Mouse (Mus musculus): Measurements from ENCODE around the gene Igdcc4. TPM values are rescaled to one million over a fixed set of nuclear protein-coding genes. Genes with fewer than 3 reads are reported as not detected.
A peak's percentile ranks its signal among the peaks of the same experiment; 100 is the strongest.

The Igdcc4 gene
- polyA plus RNA-seq, 1 experiment from 2014 or later: 15.2 TPM

DNA sequence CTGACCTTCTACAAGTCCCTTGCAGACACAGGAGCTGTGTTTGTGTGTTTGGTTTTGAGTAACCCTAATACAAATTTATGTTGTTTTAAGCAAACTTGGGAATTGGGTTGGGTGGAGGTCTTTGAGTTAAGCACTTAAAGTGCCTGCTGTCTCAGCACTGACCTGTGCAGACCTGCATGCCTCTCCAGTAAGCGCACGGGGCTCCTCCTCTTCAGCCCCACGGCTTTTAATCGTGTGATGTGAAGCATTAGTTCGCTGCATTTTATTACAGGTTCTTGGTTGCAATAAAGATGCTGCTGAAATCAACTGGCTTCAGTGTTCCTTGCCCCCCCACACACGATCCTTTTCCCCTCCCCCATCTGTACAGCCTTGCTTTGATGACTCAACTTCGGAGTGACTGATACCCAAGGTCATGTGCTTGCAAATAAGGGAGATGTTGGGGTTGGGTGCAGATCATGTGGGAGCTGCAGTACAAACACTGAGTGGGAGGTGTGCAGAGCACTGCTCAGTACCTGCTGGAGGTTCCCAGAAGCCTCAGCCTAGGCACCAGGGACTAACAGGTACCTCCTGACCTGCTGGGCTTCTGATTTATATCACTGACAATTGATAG is 17.0 kb upstream of the Igdcc4 start:
- Histone ChIP-seq H3K4me1 (replicated peaks; ENCODE audit: control insufficient read depth, insufficient read depth, low read length) (no peaks in the 10 kb centered on the region), H3K27ac (ENCODE audit: low read length) (no peak overlapping the region), H3K4me2 (ENCODE audit: low read length) (no peak overlapping the region), H3K9me3 (ENCODE audit: control insufficient read depth, low read length) (no peaks in the 10 kb centered on the region), H3K4me3 (replicated peaks; ENCODE audit: low read length) (no peak overlapping the region), H3K9ac (replicated peaks; ENCODE audit: low read depth, low read length) (no peak overlapping the region), H3K27me3 (replicated peaks; ENCODE audit: control insufficient read depth, insufficient read depth, low read length) (no peaks in the 10 kb centered on the region), H3K36me3 (ENCODE audit: control insufficient read depth, insufficient read depth) (peaks cover 15% of the 10 kb centered on the region; the same call in 1 of the 2 replicates)
- no peak for ATAC-seq
- WGBS: 91% methylated on average over 7 of the region's 7 CpGs

DNA sequence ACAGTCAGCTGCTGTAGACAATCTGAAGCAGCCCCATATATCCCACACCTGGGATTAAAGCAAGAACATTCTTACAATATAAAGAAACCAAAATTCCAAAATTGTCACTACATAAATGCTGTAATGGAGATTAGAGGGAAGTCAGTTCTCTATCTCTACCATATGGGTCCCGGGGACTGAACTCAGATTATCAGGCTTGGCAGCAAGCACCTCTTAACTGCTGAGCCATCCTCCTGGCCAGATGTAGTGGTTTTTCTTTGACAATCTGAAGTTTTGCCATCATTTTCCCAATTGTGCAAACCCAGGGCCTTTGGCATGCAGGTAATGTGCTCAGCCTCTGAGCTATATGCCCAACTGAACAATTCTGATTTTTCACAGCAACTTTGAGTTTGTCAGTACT is 16.0 kb upstream of the Igdcc4 start:
- H3K9ac ChIP-seq (replicated peaks; ENCODE audit: low read depth, low read length): no peak overlapping the region
- 91% methylated on average over 1 of the region's 1 CpGs for WGBS
- H3K36me3 ChIP-seq (ENCODE audit: control insufficient read depth, insufficient read depth): peaks cover 11% of the 10 kb centered on the region; the same call in 1 of the 2 replicates
- H3K27me3 ChIP-seq (replicated peaks; ENCODE audit: control insufficient read depth, insufficient read depth, low read length): no peaks in the 10 kb centered on the region
- no peaks in the 10 kb centered on the region for H3K4me1 ChIP-seq (replicated peaks; ENCODE audit: control insufficient read depth, insufficient read depth, low read length)
- no peak overlapping the region for H3K4me3 ChIP-seq (replicated peaks; ENCODE audit: low read length)
- H3K27ac ChIP-seq (ENCODE audit: low read length): no peak overlapping the region
- H3K4me2 ChIP-seq (ENCODE audit: low read length): no peak overlapping the region
- ATAC-seq: no peak
- no peaks in the 10 kb centered on the region for H3K9me3 ChIP-seq (ENCODE audit: control insufficient read depth, low read length)

DNA sequence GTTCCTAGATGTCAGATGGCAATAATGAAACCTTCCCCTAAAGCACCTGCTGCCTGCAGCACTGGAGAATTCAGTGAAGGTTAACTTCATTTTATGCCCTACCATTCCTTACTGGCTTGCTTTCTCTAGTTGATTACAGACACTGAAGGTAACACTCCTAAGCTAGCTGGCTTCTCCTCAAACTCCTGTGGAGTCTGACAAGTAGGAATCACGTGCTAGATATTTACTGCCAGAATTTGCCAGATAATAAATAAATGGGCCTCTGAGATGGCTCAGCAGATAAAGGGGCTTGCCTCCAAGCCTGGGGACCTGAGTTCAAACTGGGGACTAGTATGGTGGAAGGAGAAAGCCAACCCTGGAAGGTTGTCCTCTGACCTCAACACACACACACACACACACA is 14.5 kb upstream of the Igdcc4 start:
- no peak overlapping the region for H3K9ac ChIP-seq (replicated peaks; ENCODE audit: low read depth, low read length)
- ATAC-seq: no peak
- H3K27me3 ChIP-seq (replicated peaks; ENCODE audit: control insufficient read depth, insufficient read depth, low read length): no peaks in the 10 kb centered on the region
- H3K4me1 ChIP-seq (replicated peaks; ENCODE audit: control insufficient read depth, insufficient read depth, low read length): no peaks in the 10 kb centered on the region
- H3K27ac ChIP-seq (ENCODE audit: low read length): no peak overlapping the region
- H3K4me3 ChIP-seq (replicated peaks; ENCODE audit: low read length): no peak overlapping the region
- H3K9me3 ChIP-seq (ENCODE audit: control insufficient read depth, low read length): no peaks in the 10 kb centered on the region
- peaks cover 4% of the 10 kb centered on the region; the same call in 1 of the 2 replicates for H3K36me3 ChIP-seq (ENCODE audit: control insufficient read depth, insufficient read depth)
- WGBS: 56% methylated on average over 1 of the region's 1 CpGs
- no peak overlapping the region for H3K4me2 ChIP-seq (ENCODE audit: low read length)

DNA sequence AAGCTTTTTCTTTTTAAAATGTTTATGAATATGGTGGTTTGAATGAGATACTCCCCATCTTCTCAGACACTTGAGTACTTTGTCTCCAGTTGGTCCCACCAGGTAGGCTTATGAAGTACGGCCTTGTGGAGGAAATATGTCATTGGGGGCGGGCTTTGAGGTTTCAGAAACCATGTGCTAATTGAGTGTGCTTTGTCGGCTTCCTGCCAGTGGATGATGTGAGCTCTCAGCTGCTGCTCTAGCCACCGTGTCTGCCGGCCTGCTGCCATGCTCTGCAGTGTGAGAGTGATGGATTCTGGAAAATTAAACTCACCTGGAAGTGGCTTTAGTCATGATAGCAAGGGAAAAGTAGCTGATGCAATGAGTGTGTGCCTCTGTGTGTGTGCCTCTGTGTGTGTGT is 13.8 kb upstream of the Igdcc4 start:
- Histone ChIP-seq H3K4me3 (replicated peaks; ENCODE audit: low read length) (no peak overlapping the region), H3K27me3 (replicated peaks; ENCODE audit: control insufficient read depth, insufficient read depth, low read length) (no peaks in the 10 kb centered on the region), H3K4me2 (ENCODE audit: low read length) (no peak overlapping the region), H3K36me3 (ENCODE audit: control insufficient read depth, insufficient read depth) (peaks cover 4% of the 10 kb centered on the region; the same call in 1 of the 2 replicates), H3K9me3 (ENCODE audit: control insufficient read depth, low read length) (no peaks in the 10 kb centered on the region), H3K4me1 (replicated peaks; ENCODE audit: control insufficient read depth, insufficient read depth, low read length) (no peaks in the 10 kb centered on the region), H3K27ac (ENCODE audit: low read length) (no peak overlapping the region), H3K9ac (replicated peaks; ENCODE audit: low read depth, low read length) (no peak overlapping the region)
- no peak for ATAC-seq
- 30% methylated on average over 5 of the region's 5 CpGs for WGBS

DNA sequence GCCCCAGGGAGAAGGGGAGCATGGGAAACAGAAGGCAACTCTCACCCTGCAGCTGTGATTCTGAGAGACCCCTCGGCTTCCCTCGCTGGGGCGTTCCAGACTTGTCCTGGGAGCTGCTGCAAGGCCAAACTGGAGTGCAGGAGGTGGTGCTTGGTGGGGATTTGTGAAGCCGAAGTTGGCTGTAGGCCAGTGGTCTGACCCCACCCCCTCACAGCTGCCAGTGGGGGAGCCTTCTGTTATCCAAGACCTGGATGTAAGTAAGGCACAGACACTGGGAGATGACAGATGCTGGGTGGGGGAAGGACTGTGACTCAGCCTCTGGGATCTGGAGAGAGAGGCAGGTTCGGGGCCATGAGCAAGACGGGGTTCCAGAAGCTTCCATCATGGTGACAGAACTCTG is 7.0 kb upstream of the Igdcc4 start:
- H3K4me3 ChIP-seq (replicated peaks; ENCODE audit: low read length): no peak overlapping the region
- H3K27me3 ChIP-seq (replicated peaks; ENCODE audit: control insufficient read depth, insufficient read depth, low read length): no peaks in the 10 kb centered on the region
- no peak overlapping the region for H3K27ac ChIP-seq (ENCODE audit: low read length)
- H3K4me2 ChIP-seq (ENCODE audit: low read length): no peak overlapping the region
- no peaks in the 10 kb centered on the region for H3K9me3 ChIP-seq (ENCODE audit: control insufficient read depth, low read length)
- H3K4me1 ChIP-seq (replicated peaks; ENCODE audit: control insufficient read depth, insufficient read depth, low read length): no peaks in the 10 kb centered on the region; the same call in 1 of the 2 replicates
- peak; percentile 52 for ATAC-seq
- 25% methylated on average over 6 of the region's 6 CpGs for WGBS
- no peak overlapping the region for H3K9ac ChIP-seq (replicated peaks; ENCODE audit: low read depth, low read length)
- no peaks in the 10 kb centered on the region for H3K36me3 ChIP-seq (ENCODE audit: control insufficient read depth, insufficient read depth)

DNA sequence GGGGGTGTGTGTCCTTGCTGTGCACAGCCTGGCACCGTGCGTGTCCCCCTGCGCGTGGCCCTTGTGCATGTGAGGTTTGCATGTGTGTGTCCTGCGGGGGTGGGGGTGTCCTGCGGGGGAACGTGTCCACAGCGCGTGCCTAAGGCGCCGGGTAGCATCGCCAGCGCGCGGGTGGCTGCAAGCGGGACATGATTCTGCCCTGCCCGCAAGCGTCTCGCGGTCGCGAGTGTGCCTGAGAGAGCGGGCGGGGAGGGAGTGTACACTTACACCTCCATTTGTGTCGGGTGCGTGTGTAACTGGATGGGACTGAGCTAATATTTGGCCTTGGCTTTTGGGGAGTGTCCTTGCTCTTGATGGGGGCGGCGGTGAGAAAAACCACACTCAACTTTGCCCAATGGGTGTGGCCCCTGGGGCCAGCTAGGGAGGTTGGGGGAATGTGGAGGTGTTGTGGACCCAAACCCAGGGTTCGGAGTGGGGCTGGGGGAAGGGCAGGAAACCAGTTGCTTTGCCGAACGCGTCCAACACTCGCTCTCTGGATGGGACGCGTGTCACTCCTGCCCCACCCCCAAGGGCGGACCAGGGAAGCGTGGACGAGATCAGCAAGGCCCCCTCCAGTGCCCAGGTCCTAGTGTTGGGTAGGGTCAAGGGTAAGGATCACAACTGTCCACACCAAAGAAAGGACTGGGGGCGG is 545 bp downstream of the Igdcc4 start:
- peak overlapping the region; percentile 88 for H3K9ac ChIP-seq (replicated peaks; ENCODE audit: low read depth, low read length)
- no peaks in the 10 kb centered on the region for H3K27me3 ChIP-seq (replicated peaks; ENCODE audit: control insufficient read depth, insufficient read depth, low read length)
- peaks cover 22% of the 10 kb centered on the region for H3K4me1 ChIP-seq (replicated peaks; ENCODE audit: control insufficient read depth, insufficient read depth, low read length)
- H3K36me3 ChIP-seq (ENCODE audit: control insufficient read depth, insufficient read depth): no peaks in the 10 kb centered on the region
- ATAC-seq: peak; percentile 57
- H3K9me3 ChIP-seq (ENCODE audit: control insufficient read depth, low read length): peaks cover 4% of the 10 kb centered on the region; the same call in 1 of the 2 replicates
- H3K4me3 ChIP-seq (replicated peaks; ENCODE audit: low read length): peak overlapping the region; percentile 86
- peak overlapping the region; percentile 96 for H3K4me2 ChIP-seq (ENCODE audit: low read length)
- H3K27ac ChIP-seq (ENCODE audit: low read length): peak overlapping the region; percentile 83
- WGBS: under 1% methylated on average over 39 of the region's 39 CpGs

DNA sequence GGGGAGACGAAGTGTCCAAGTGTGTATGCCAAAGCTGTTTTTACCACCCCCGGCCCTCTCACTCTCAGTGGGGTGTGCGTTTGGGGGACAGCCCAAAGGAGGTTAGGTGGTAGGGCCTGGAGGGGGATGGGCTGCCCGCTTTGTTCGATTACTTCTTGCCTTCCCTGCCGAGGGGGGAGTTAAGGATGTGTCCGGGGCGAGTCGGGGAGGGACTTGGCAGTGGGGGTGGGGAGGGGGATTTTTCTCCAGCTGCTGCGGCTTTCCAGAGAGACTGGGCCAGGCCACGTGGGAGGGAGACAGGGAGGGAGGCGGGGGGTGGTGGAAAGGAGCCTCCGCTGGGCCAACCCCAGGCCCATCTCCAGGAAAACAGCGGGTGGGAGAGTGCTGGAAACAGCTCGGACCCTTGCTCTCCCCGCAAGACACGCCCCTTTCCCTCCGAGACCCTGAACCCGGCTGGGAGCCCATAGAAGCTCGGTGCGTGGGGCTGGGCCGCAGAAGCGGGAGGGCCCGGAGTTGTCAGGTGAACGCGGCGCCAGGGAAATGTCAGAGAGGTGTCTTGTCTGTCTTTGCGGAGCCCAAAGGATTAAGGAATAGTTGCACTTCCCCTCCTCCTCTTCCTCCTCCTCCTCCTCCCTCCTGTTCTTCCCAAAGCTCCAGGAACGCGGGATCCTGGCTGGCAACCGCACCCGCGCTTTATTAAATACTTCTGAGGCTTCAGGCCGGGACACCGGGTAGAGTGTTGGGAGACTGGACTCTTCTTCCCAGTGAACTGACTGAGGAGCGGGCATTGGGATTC is 1.3 kb downstream of the Igdcc4 start:
- H3K27ac ChIP-seq (ENCODE audit: low read length): peak overlapping the region; percentile 83
- peak; percentile 65 for ATAC-seq
- peak overlapping the region; percentile 86 for H3K4me3 ChIP-seq (replicated peaks; ENCODE audit: low read length)
- peaks cover 4% of the 10 kb centered on the region; the same call in 1 of the 2 replicates for H3K9me3 ChIP-seq (ENCODE audit: control insufficient read depth, low read length)
- no peaks in the 10 kb centered on the region for H3K36me3 ChIP-seq (ENCODE audit: control insufficient read depth, insufficient read depth)
- peak overlapping the region; percentile 88 for H3K9ac ChIP-seq (replicated peaks; ENCODE audit: low read depth, low read length)
- H3K4me2 ChIP-seq (ENCODE audit: low read length): peak overlapping the region; percentile 96
- H3K27me3 ChIP-seq (replicated peaks; ENCODE audit: control insufficient read depth, insufficient read depth, low read length): no peaks in the 10 kb centered on the region
- 3% methylated on average over 35 of the region's 36 CpGs for WGBS
- H3K4me1 ChIP-seq (replicated peaks; ENCODE audit: control insufficient read depth, insufficient read depth, low read length): peaks cover 22% of the 10 kb centered on the region

DNA sequence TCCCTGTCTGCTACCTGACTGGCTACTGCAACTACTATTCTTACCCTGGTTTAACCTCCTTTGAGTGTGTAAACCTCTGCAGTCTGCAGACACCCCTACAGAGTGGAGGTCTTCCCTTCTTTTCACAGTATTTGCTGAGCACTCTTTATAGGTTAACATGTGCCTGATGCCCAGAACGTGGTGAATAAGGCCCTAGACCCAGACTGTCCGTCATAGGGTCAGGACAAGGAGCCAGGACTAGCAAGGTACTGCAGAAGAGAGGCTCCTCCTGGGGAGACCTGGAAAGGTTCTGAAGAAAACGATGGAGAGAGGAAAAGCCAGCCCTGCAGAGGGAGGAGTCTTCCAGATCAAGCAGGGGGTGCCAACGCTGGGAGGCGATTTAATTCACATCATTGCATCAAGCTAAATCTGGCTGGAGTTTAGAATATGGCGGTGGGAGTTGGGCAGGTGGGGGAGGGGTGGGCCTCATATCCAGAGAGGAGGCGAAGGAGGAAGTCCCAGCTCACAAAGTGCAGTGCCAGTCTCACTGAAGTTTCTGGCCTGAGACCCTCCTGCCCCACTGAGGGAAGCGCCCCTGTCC is 2.0 kb downstream of the Igdcc4 start:
- ATAC-seq: peak; percentile 24
- peak overlapping the region; percentile 86 for H3K4me3 ChIP-seq (replicated peaks; ENCODE audit: low read length)
- H3K4me2 ChIP-seq (ENCODE audit: low read length): peak overlapping the region; percentile 96
- peak overlapping the region; percentile 83 for H3K27ac ChIP-seq (ENCODE audit: low read length)
- H3K4me1 ChIP-seq (replicated peaks; ENCODE audit: control insufficient read depth, insufficient read depth, low read length): peaks cover 22% of the 10 kb centered on the region
- H3K36me3 ChIP-seq (ENCODE audit: control insufficient read depth, insufficient read depth): no peaks in the 10 kb centered on the region
- peaks cover 4% of the 10 kb centered on the region; the same call in 1 of the 2 replicates for H3K9me3 ChIP-seq (ENCODE audit: control insufficient read depth, low read length)
- H3K9ac ChIP-seq (replicated peaks; ENCODE audit: low read depth, low read length): peak overlapping the region; percentile 88
- H3K27me3 ChIP-seq (replicated peaks; ENCODE audit: control insufficient read depth, insufficient read depth, low read length): no peaks in the 10 kb centered on the region
- 18% methylated on average over 8 of the region's 8 CpGs for WGBS

DNA sequence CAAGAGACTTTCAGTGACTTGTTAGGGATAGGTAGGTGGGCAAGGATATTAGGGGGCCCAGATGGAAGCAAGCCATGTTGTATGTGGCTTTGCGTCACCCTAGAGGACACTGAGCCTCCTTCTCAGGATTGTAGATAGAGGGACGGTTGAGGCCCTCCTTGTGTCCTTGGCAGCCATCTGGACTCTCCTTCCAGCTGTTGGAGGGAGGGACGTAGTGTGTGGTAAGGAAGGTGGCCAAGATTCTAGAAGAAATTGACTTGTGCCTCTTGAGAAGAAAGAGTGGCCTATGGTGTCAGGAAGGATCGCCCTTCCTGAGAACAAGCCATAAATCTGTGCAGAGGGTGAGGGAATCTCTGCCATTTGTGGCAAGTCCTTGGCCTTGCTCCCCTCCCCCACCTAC is 5.5 kb downstream of the Igdcc4 start:
- Histone ChIP-seq H3K4me3 (replicated peaks; ENCODE audit: low read length) (no peak overlapping the region), H3K4me1 (replicated peaks; ENCODE audit: control insufficient read depth, insufficient read depth, low read length) (peaks cover 38% of the 10 kb centered on the region), H3K27me3 (replicated peaks; ENCODE audit: control insufficient read depth, insufficient read depth, low read length) (no peaks in the 10 kb centered on the region), H3K4me2 (ENCODE audit: low read length) (no peak overlapping the region), H3K9me3 (ENCODE audit: control insufficient read depth, low read length) (no peaks in the 10 kb centered on the region), H3K36me3 (ENCODE audit: control insufficient read depth, insufficient read depth) (no peaks in the 10 kb centered on the region), H3K9ac (replicated peaks; ENCODE audit: low read depth, low read length) (no peak overlapping the region), H3K27ac (ENCODE audit: low read length) (no peak overlapping the region)
- 94% methylated on average over 4 of the region's 4 CpGs for WGBS
- no peak for ATAC-seq

Data from forebrain, embryonic 16.5 days (tissue).